Mouse (Mus musculus) heart, embryonic 12.5 days (tissue): Measurements from ENCODE around the gene March9. TPM values are rescaled to one million over a fixed set of nuclear protein-coding genes. Genes with fewer than 3 reads are reported as not detected.
A peak's percentile ranks its signal among the peaks of the same experiment; 100 is the strongest.

Source experiments
- ATAC-seq: fragments of 200-750 bp; cut with Nextera tagmentation; 2 replicates; pipeline ENCODE4 v1.8.0; 2017; ENCODE audit warnings: moderate TSS enrichment, moderate library complexity; ENCODE audit not compliant: insufficient number of reproducible peaks, low FRiP score
- H3K27ac ChIP-seq: fragments of 300-500 bp; sonication (generic); 2 replicates; pipeline ENCODE4 v1.5.1; 2016; ENCODE audit warnings: mild to moderate bottlenecking, moderate library complexity; ENCODE audit not compliant: poor library complexity, severe bottlenecking
- H3K27me3 ChIP-seq: fragments of 300-500 bp; sonication (generic); replicated peaks from 2 replicates; pipeline ENCODE4 v1.6.1; 2016; ENCODE audit warnings: mild to moderate bottlenecking, moderate library complexity
- H3K36me3 ChIP-seq: fragments of 300-500 bp; sonication (generic); 2 replicates; pipeline ENCODE4 v1.6.1; 2016; ENCODE audit warnings: mild to moderate bottlenecking, moderate library complexity
- H3K4me1 ChIP-seq: fragments of 300-500 bp; sonication (generic); replicated peaks from 2 replicates; pipeline ENCODE4 v1.6.1; 2016; ENCODE audit warnings: mild to moderate bottlenecking
- H3K4me2 ChIP-seq: fragments of 300-500 bp; sonication (generic); 2 replicates; pipeline ENCODE4 v1.6.1; 2016; ENCODE audit warnings: mild to moderate bottlenecking, moderate library complexity
- H3K4me3 ChIP-seq: fragments of 300-500 bp; sonication (generic); 2 replicates; pipeline ENCODE4 v1.5.1; 2016; ENCODE audit warnings: mild to moderate bottlenecking
- H3K9ac ChIP-seq: fragments of 300-500 bp; sonication (generic); 2 replicates; pipeline ENCODE4 v1.6.1; 2016; ENCODE audit warnings: mild to moderate bottlenecking, moderate library complexity
- H3K9me3 ChIP-seq: fragments of 300-500 bp; sonication (generic); replicated peaks from 2 replicates; pipeline ENCODE4 v1.6.1; 2016; ENCODE audit warnings: mild to moderate bottlenecking, moderate library complexity
- WGBS: fragments of 180-500 bp; shearing (Covaris S2); methylation state at CpG from one replicate; pipeline ENCODE4 v1.1.7; 2016; 5-methylcytosine and 5-hydroxymethylcytosine counted together
- polyA plus RNA-seq: library from polyadenylated mRNA; unstranded; fragments of >200 nt; fragmentation: Nextera tagmentation; extraction: Ambion mirVana; gene quantifications from 2 replicates; pipeline ENCODE4 v1.2.1, GENCODE M21; 2016

March9 gene
- polyA plus RNA-seq, 1 experiment from 2014 or later = 0.28 TPM

GRCm38 (mm10) chr10:127030336-127031296, 29.4 kb downstream of the March9 start, which contains the start of gene Tsfm:
TSS of gene Tsfm (minus strand) at chr10:127030840.
- Histone ChIP-seq H3K4me2 (peak within 1 kb of the TSS; percentile 83), H3K36me3 (peaks cover 33% of the 10 kb centered on the region), H3K4me1 (peaks cover 10% of the 10 kb centered on the region; the same call in 1 of the 2 replicates), H3K27ac (peak within 1 kb of the TSS; percentile 68), H3K4me3 (peak within 1 kb of the TSS; percentile 85), H3K9me3 (no peaks in the 10 kb centered on the region), H3K9ac (peak within 1 kb of the TSS; percentile 87), H3K27me3 (no peaks in the 10 kb centered on the region)
- 5% methylated on average over 56 of the region's 56 CpGs for WGBS
- ATAC-seq = peak; percentile 87

- no peak overlapping the region for H3K9ac ChIP-seq
- H3K4me3 ChIP-seq = no peak overlapping the region
- H3K9me3 ChIP-seq = no peaks in the 10 kb centered on the region
- 74% methylated on average over 16 of the region's 16 CpGs for WGBS
- H3K27me3 ChIP-seq = no peaks in the 10 kb centered on the region
- H3K4me1 ChIP-seq = no peaks in the 10 kb centered on the region
- no peak for ATAC-seq
- no peak overlapping the region for H3K27ac ChIP-seq
- peaks cover 32% of the 10 kb centered on the region for H3K36me3 ChIP-seq
- no peak overlapping the region for H3K4me2 ChIP-seq
These were observed 41.6 kb downstream of the March9 start for GRCm38 (mm10) chr10:127018422-127018821.

- no peak overlapping the region for H3K9ac ChIP-seq
- 22% methylated on average over 2 of the region's 2 CpGs for WGBS
- no peak overlapping the region for H3K27ac ChIP-seq
- no peak overlapping the region for H3K4me2 ChIP-seq
- H3K4me3 ChIP-seq = no peak overlapping the region
- no peaks in the 10 kb centered on the region for H3K27me3 ChIP-seq
- peaks cover 24% of the 10 kb centered on the region; the same call in 1 of the 2 replicates for H3K36me3 ChIP-seq
- ATAC-seq = no peak
- no peaks in the 10 kb centered on the region for H3K9me3 ChIP-seq
- no peaks in the 10 kb centered on the region for H3K4me1 ChIP-seq
These were observed 42.9 kb downstream of the March9 start for GRCm38 (mm10) chr10:127017071-127017470.

- ATAC-seq = no peak
- Histone ChIP-seq H3K9ac (no peak overlapping the region), H3K36me3 (peaks cover 20% of the 10 kb centered on the region; the same call in 1 of the 2 replicates), H3K4me1 (no peaks in the 10 kb centered on the region), H3K27me3 (no peaks in the 10 kb centered on the region), H3K4me2 (no peak overlapping the region), H3K9me3 (no peaks in the 10 kb centered on the region), H3K4me3 (no peak overlapping the region), H3K27ac (no peak overlapping the region)
- 53% methylated on average over 5 of the region's 5 CpGs for WGBS
These were observed 43.5 kb downstream of the March9 start for GRCm38 (mm10) chr10:127016488-127016887.

Other genes starting within 250 kb of the March9 start
- 8.2 and 10.0 TPM in 2 replicates for gene Atp23, start 158.8 kb downstream of the March9 start, polyA plus RNA-seq
- 54.0 and 54.6 TPM in 2 replicates for gene Ctdsp2, start 81.5 kb downstream of the March9 start, polyA plus RNA-seq
- 0.19 and 0.22 TPM in 2 replicates for gene Avil, start 59.5 kb downstream of the March9 start, polyA plus RNA-seq
- gene Tsfm, start 29.3 kb downstream of the March9 start, polyA plus RNA-seq = 99.2 and 99.4 TPM in 2 replicates
- 37.0 and 37.1 TPM in 2 replicates for gene Mettl1, start 18.8 kb downstream of the March9 start, polyA plus RNA-seq
- 0.14 and 0.18 TPM in 2 replicates for gene Eef1akmt3, start 18.7 kb downstream of the March9 start, polyA plus RNA-seq
- gene Cyp27b1, start 11.9 kb downstream of the March9 start, polyA plus RNA-seq = 0.18 TPM in 1 of 2 replicates, not detected in the other
- 1,080 and 1,140 TPM in 2 replicates for gene Cdk4, start 3.4 kb upstream of the March9 start, polyA plus RNA-seq
- gene Tspan31, start 10.1 kb upstream of the March9 start, polyA plus RNA-seq = 119 and 124 TPM in 2 replicates
- 0.03 TPM in 1 of 2 replicates, not detected in the other for gene Agap2, start 15.1 kb upstream of the March9 start, polyA plus RNA-seq
- gene Os9, start 60.9 kb upstream of the March9 start, polyA plus RNA-seq = 52.2 and 52.4 TPM in 2 replicates
- gene B4galnt1, start 105.0 kb upstream of the March9 start, polyA plus RNA-seq = 1.9 and 2.4 TPM in 2 replicates
- gene Slc26a10, start 120.5 kb upstream of the March9 start, polyA plus RNA-seq = 20.2 and 21.0 TPM in 2 replicates
- 21.3 and 23.1 TPM in 2 replicates for gene Arhgef25, start 129.9 kb upstream of the March9 start, polyA plus RNA-seq
- 74.3 and 75.1 TPM in 2 replicates for gene Dtx3, start 135.5 kb upstream of the March9 start, polyA plus RNA-seq
- 29.7 and 31.5 TPM in 2 replicates for gene Pip4k2c, start 151.4 kb upstream of the March9 start, polyA plus RNA-seq
- gene Kif5a, start 203.2 kb upstream of the March9 start, polyA plus RNA-seq = 0.37 and 0.79 TPM in 2 replicates
- gene Dctn2, start 206.2 kb upstream of the March9 start, polyA plus RNA-seq = 133 and 136 TPM in 2 replicates
- 13.6 and 14.6 TPM in 2 replicates for gene Mbd6, start 228.8 kb upstream of the March9 start, polyA plus RNA-seq